Mouse (Mus musculus): ENCODE data around the gene Foxp2. TPM values are rescaled to one million over a fixed set of nuclear protein-coding genes. Genes with fewer than 3 reads are reported as not detected.
A peak's percentile ranks its signal among the peaks of the same experiment; 100 is the strongest.

The Foxp2 gene
- polyA plus RNA-seq, 1 experiment from 2014 or later, result 25.3 TPM

GRCm38 (mm10) chr6:15316948-15317347 is 415.8 kb downstream of the Foxp2 start:
- H3K27me3 ChIP-seq (ENCODE audit: insufficient read depth, poor library complexity, severe bottlenecking), result no peaks in the 10 kb centered on the region
- H3K4me3 ChIP-seq, result no peak overlapping the region
- no peaks in the 10 kb centered on the region for H3K36me3 ChIP-seq
- no peaks in the 10 kb centered on the region for H3K4me1 ChIP-seq (replicated peaks)
- DNase-seq (ENCODE audit: low spot score), result no peak
- H3K27ac ChIP-seq, result no peak overlapping the region
- H3K9me3 ChIP-seq, result no peaks in the 10 kb centered on the region
- 89% methylated on average over 2 of the region's 2 CpGs for WGBS

DNA sequence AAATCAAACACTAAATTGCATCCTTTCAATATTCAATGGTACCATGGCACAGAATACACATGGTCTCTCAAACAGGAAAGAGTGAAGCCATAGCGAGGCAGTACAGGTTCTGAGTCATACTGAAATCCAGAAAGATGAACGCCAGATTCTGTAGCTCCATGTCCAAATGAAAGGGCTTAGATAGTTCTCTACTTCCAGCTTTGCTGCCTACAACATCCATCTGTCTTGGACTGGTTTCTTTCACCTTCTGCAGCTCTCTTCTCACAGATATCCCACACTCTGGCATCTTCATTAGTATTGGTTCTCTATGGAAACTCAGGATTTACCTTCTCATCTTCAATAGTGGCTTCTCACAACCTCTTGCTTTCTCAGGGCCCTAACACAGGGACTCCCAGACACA is 417.2 kb downstream of the Foxp2 start:
- DNase-seq (ENCODE audit: low spot score), result no peak
- 91% methylated on average over 2 of the region's 2 CpGs for WGBS
- Histone ChIP-seq H3K27me3 (ENCODE audit: insufficient read depth, poor library complexity, severe bottlenecking) (no peaks in the 10 kb centered on the region), H3K9me3 (no peaks in the 10 kb centered on the region), H3K27ac (no peak overlapping the region), H3K4me3 (no peak overlapping the region), H3K4me1 (replicated peaks) (no peaks in the 10 kb centered on the region), H3K36me3 (no peaks in the 10 kb centered on the region)

GRCm38 (mm10) chr6:15321551-15321974 is 420.4 kb downstream of the Foxp2 start:
- no peaks in the 10 kb centered on the region for H3K4me1 ChIP-seq (replicated peaks)
- H3K9me3 ChIP-seq, result no peaks in the 10 kb centered on the region
- no peaks in the 10 kb centered on the region for H3K27me3 ChIP-seq (ENCODE audit: insufficient read depth, poor library complexity, severe bottlenecking)
- H3K4me3 ChIP-seq, result no peak overlapping the region
- no peak overlapping the region for H3K27ac ChIP-seq
- no peaks in the 10 kb centered on the region for H3K36me3 ChIP-seq
- DNase-seq (ENCODE audit: low spot score), result no peak
- 64% methylated on average over 2 of the region's 2 CpGs for WGBS

DNA sequence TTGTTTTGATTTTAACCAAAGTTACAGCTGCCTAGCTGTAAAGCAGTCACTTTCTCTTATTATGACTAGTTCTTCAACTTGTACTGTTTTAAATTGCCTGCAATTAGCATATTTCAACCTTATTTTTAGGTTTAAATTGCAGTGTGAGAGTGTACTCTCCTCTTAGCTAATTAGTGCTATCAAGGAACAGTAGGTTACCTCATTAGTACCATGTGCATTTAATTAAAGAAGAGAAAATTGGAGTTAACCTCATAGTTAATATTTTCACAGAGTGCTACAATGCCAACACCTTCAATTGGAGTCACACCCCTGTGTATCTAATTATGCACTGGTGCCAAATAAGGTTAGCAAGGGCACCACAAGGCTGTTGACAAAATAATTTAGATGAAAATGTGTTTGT is 421.9 kb downstream of the Foxp2 start:
- no peak overlapping the region for H3K4me3 ChIP-seq
- H3K36me3 ChIP-seq, result no peaks in the 10 kb centered on the region
- H3K27me3 ChIP-seq (ENCODE audit: insufficient read depth, poor library complexity, severe bottlenecking), result no peaks in the 10 kb centered on the region
- H3K4me1 ChIP-seq (replicated peaks), result no peaks in the 10 kb centered on the region
- H3K9me3 ChIP-seq, result no peaks in the 10 kb centered on the region
- DNase-seq (ENCODE audit: low spot score), result no peak
- H3K27ac ChIP-seq, result no peak overlapping the region

DNA sequence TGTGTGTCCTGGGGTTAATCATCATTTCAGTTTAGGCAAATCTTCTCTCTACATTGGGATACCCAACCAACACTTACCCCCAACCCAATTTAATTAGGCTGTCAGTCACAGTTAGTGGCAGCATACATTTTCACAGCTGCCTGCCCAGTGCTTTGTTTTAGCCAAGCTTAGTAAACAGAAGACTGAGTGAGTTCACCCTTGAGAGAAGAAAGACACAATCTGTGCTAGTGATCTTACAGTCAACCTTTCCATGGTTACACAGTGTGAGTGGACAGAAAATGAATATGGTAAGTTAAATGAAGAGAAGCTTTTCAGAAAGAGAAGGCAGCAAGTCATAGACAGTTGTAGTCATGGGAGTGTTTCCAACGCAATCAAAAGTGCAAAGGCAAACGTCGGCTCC is 446.6 kb downstream of the Foxp2 start:
- WGBS, result 66% methylated on average over 3 of the region's 3 CpGs
- no peak for DNase-seq (ENCODE audit: low spot score)

DNA sequence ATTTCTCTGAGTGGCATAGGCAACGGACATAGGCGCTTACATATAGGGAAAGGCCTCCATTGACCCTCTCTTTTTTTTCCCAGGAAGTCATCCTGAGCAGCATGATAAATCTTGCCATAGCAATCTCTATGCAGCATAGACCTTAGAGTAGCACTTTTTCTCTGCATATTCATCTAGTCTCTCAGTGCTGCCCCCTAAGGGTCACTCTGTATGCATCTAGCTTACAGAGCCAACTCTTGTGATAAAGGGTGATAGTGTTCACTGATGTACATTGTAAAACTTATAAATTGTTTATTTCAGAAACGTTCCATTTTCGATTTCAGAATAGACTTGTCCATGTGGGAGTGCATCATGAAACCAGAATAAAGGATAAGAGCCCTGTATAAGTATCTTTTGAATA is 454.7 kb downstream of the Foxp2 start:
- Histone ChIP-seq H3K27ac (no peak overlapping the region), H3K4me3 (no peak overlapping the region), H3K36me3 (no peaks in the 10 kb centered on the region), H3K9me3 (no peaks in the 10 kb centered on the region), H3K27me3 (ENCODE audit: insufficient read depth, poor library complexity, severe bottlenecking) (no peaks in the 10 kb centered on the region), H3K4me1 (replicated peaks) (no peaks in the 10 kb centered on the region)
- no peak for DNase-seq (ENCODE audit: low spot score)
- WGBS, result 88% methylated on average over 4 of the region's 4 CpGs

More for the DNA sequence above, 446.6 kb downstream of the Foxp2 start:
- no peak overlapping the region for H3K27ac ChIP-seq
- no peaks in the 10 kb centered on the region for H3K9me3 ChIP-seq
- no peaks in the 10 kb centered on the region for H3K27me3 ChIP-seq (ENCODE audit: insufficient read depth, poor library complexity, severe bottlenecking)
- no peaks in the 10 kb centered on the region for H3K36me3 ChIP-seq
- H3K4me3 ChIP-seq, result no peak overlapping the region
- no peaks in the 10 kb centered on the region for H3K4me1 ChIP-seq (replicated peaks)

GRCm38 (mm10) chr6:15370281-15370680 is 469.1 kb downstream of the Foxp2 start:
- DNase-seq (ENCODE audit: low spot score), result no peak
- no peaks in the 10 kb centered on the region for H3K9me3 ChIP-seq
- no peaks in the 10 kb centered on the region for H3K27me3 ChIP-seq (ENCODE audit: insufficient read depth, poor library complexity, severe bottlenecking)
- 0 out of 2 replicates have a peak overlapping the region, but pooled peaks have one; percentile 29 for H3K27ac ChIP-seq
- H3K4me1 ChIP-seq (replicated peaks), result peaks cover 29% of the 10 kb centered on the region
- no peak overlapping the region for H3K4me3 ChIP-seq
- H3K36me3 ChIP-seq, result no peaks in the 10 kb centered on the region
- 56% methylated on average over 8 of the region's 8 CpGs for WGBS

GRCm38 (mm10) chr6:15370827-15371226 is 469.7 kb downstream of the Foxp2 start:
- no peak overlapping the region for H3K4me3 ChIP-seq
- DNase-seq (ENCODE audit: low spot score), result no peak
- H3K36me3 ChIP-seq, result no peaks in the 10 kb centered on the region
- peaks cover 29% of the 10 kb centered on the region for H3K4me1 ChIP-seq (replicated peaks)
- no peaks in the 10 kb centered on the region for H3K27me3 ChIP-seq (ENCODE audit: insufficient read depth, poor library complexity, severe bottlenecking)
- WGBS, result 81% methylated on average over 4 of the region's 4 CpGs
- H3K9me3 ChIP-seq, result no peaks in the 10 kb centered on the region
- H3K27ac ChIP-seq, result 0 out of 2 replicates have a peak overlapping the region, but pooled peaks have one; percentile 45

- no peak for DNase-seq (ENCODE audit: low spot score)
- H3K4me3 ChIP-seq, result no peak overlapping the region
- no peaks in the 10 kb centered on the region for H3K9me3 ChIP-seq
- 80% methylated on average over 3 of the region's 3 CpGs for WGBS
- H3K27ac ChIP-seq, result no peak overlapping the region
- no peaks in the 10 kb centered on the region for H3K27me3 ChIP-seq (ENCODE audit: insufficient read depth, poor library complexity, severe bottlenecking)
- H3K36me3 ChIP-seq, result no peaks in the 10 kb centered on the region
- peaks cover 38% of the 10 kb centered on the region for H3K4me1 ChIP-seq (replicated peaks)
Measured at GRCm38 (mm10) chr6:15373621-15374020, 472.5 kb downstream of the Foxp2 start.

DNA sequence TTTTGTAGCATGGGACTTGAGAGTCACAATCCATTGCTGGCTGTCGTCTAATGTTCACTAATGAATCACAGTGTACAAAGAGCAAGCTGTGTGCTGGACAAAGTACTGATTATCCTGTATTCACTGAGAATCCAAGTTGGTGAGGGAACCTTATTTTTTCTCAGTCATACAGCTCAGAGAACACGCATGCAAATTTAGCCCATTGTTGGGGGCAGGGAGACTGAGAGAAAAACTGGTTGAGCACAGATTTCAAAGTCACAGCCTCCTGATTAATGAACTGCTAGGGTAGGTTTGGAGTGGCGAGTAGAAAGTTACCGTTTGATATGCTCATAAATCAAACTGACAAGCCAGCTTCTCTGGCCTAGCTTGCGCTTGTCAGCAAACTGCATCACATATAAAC is 477.1 kb downstream of the Foxp2 start:
- 0 out of 2 replicates have a peak overlapping the region, but pooled peaks have one; percentile 46 for H3K27ac ChIP-seq
- 0 out of 2 replicates have a peak, but pooled peaks cover 3% of the 10 kb centered on the region for H3K36me3 ChIP-seq
- DNase-seq (ENCODE audit: low spot score), result peak; percentile 8
- H3K27me3 ChIP-seq (ENCODE audit: insufficient read depth, poor library complexity, severe bottlenecking), result no peaks in the 10 kb centered on the region
- peaks cover 19% of the 10 kb centered on the region; the same call in 1 of the 2 replicates for H3K4me1 ChIP-seq (replicated peaks)
- H3K9me3 ChIP-seq, result no peaks in the 10 kb centered on the region
- WGBS, result 58% methylated on average over 5 of the region's 5 CpGs
- no peak overlapping the region for H3K4me3 ChIP-seq

DNA sequence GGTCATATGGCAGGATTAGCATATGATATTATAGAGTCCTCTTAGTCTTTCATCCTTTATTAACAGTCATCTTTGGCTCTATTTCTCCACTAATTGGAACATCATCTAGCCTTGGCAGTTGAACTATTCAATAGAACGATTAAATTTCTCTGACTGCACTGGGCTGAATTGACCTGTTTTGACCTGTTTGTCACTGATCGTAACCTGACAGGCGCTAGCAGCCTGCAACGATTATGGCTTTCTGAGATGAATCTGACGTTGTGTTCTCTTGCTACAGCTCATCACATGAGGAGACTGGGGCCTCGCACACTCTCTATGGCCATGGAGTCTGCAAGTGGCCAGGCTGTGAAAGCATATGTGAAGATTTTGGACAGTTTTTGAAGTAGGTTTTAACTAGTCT is 495.3 kb downstream of the Foxp2 start:
- H3K9me3 ChIP-seq, result no peaks in the 10 kb centered on the region
- no peaks in the 10 kb centered on the region for H3K27me3 ChIP-seq (ENCODE audit: insufficient read depth, poor library complexity, severe bottlenecking)
- no peak for DNase-seq (ENCODE audit: low spot score)
- H3K4me3 ChIP-seq, result no peak overlapping the region
- H3K36me3 ChIP-seq, result 0 out of 2 replicates have a peak, but pooled peaks cover 4% of the 10 kb centered on the region
- peaks cover 15% of the 10 kb centered on the region for H3K4me1 ChIP-seq (replicated peaks)
- no peak overlapping the region for H3K27ac ChIP-seq
- WGBS, result 39% methylated on average over 6 of the region's 6 CpGs

- peaks cover 15% of the 10 kb centered on the region for H3K4me1 ChIP-seq (replicated peaks)
- WGBS, result 45% methylated on average over 5 of the region's 5 CpGs
- DNase-seq (ENCODE audit: low spot score), result no peak
- no peak overlapping the region for H3K27ac ChIP-seq
- no peaks in the 10 kb centered on the region for H3K9me3 ChIP-seq
- no peaks in the 10 kb centered on the region for H3K27me3 ChIP-seq (ENCODE audit: insufficient read depth, poor library complexity, severe bottlenecking)
- H3K36me3 ChIP-seq, result 0 out of 2 replicates have a peak, but pooled peaks cover 4% of the 10 kb centered on the region
- no peak overlapping the region for H3K4me3 ChIP-seq
Measured at GRCm38 (mm10) chr6:15397485-15397884, 496.3 kb downstream of the Foxp2 start.

- Histone ChIP-seq H3K4me1 (replicated peaks) (peaks cover 26% of the 10 kb centered on the region), H3K27me3 (ENCODE audit: insufficient read depth, poor library complexity, severe bottlenecking) (no peaks in the 10 kb centered on the region), H3K27ac (no peak overlapping the region), H3K36me3 (no peaks in the 10 kb centered on the region), H3K9me3 (no peaks in the 10 kb centered on the region), H3K4me3 (no peak overlapping the region)
- 77% methylated on average over 3 of the region's 3 CpGs for WGBS
- DNase-seq (ENCODE audit: low spot score), result no peak
Measured at GRCm38 (mm10) chr6:15401138-15401537, 500.0 kb downstream of the Foxp2 start.

- Histone ChIP-seq H3K36me3 (no peaks in the 10 kb centered on the region), H3K4me3 (no peak overlapping the region), H3K9me3 (no peaks in the 10 kb centered on the region), H3K27me3 (ENCODE audit: insufficient read depth, poor library complexity, severe bottlenecking) (no peaks in the 10 kb centered on the region), H3K27ac (no peak overlapping the region), H3K4me1 (replicated peaks) (peaks cover 21% of the 10 kb centered on the region)
- WGBS, result 86% methylated on average over 4 of the region's 4 CpGs
- no peak for DNase-seq (ENCODE audit: low spot score)
Measured at GRCm38 (mm10) chr6:15402026-15402425, 500.9 kb downstream of the Foxp2 start.

Measured in hindbrain, embryonic 10.5 days (tissue).